Mouse (Mus musculus) liver, embryonic 12.5 days (tissue): ENCODE results near the gene Trip6. TPM values are rescaled to one million over a fixed set of nuclear protein-coding genes. Genes with fewer than 3 reads are reported as not detected.

Experiments used
- ATAC-seq: fragments of 200-750 bp; cut with Nextera tagmentation; 2 replicates; pipeline ENCODE4 v1.8.0; 2017; ENCODE audit warnings: moderate number of reproducible peaks, mild to moderate bottlenecking, moderate library complexity
- H3K27ac ChIP-seq: fragments of 300-500 bp; sonication (generic); 2 replicates; pipeline ENCODE4 v1.5.1; 2016; ENCODE audit warnings: mild to moderate bottlenecking
- H3K27me3 ChIP-seq: fragments of 300-500 bp; sonication (generic); replicated peaks from 2 replicates; pipeline ENCODE4 v1.6.1; 2016; ENCODE audit warnings: mild to moderate bottlenecking, moderate library complexity
- H3K36me3 ChIP-seq: fragments of 300-500 bp; sonication (generic); 2 replicates; pipeline ENCODE4 v1.6.1; 2016; ENCODE audit warnings: mild to moderate bottlenecking, moderate library complexity
- H3K4me1 ChIP-seq: fragments of 300-500 bp; sonication (generic); 2 replicates; pipeline ENCODE4 v1.6.1; 2016
- H3K4me2 ChIP-seq: fragments of 300-500 bp; sonication (generic); 2 replicates; pipeline ENCODE4 v1.6.1; 2016; ENCODE audit warnings: mild to moderate bottlenecking, moderate library complexity
- H3K4me3 ChIP-seq: fragments of 300-500 bp; sonication (generic); 2 replicates; pipeline ENCODE4 v1.5.1; 2016; ENCODE audit warnings: mild to moderate bottlenecking, moderate library complexity
- H3K9ac ChIP-seq: fragments of 300-500 bp; sonication (generic); 2 replicates; pipeline ENCODE4 v1.6.1; 2016; ENCODE audit warnings: mild to moderate bottlenecking, moderate library complexity
- H3K9me3 ChIP-seq: fragments of 300-500 bp; sonication (generic); replicated peaks from 2 replicates; pipeline ENCODE4 v1.6.1; 2016; ENCODE audit warnings: mild to moderate bottlenecking, moderate library complexity
- WGBS: fragments of 180-500 bp; shearing (Covaris S2); methylation state at CpG from one replicate; pipeline ENCODE4 v1.1.7; 2016; ENCODE audit not compliant: insufficient replicate concordance; 5-methylcytosine and 5-hydroxymethylcytosine counted together
- polyA plus RNA-seq: library from polyadenylated mRNA; unstranded; fragments of >200 nt; fragmentation: Nextera tagmentation; extraction: Ambion mirVana; gene quantifications from 2 replicates; pipeline ENCODE4 v1.2.1, GENCODE M21; 2016

Gene Trip6
- polyA plus RNA-seq, 1 experiment from 2014 or later, result 16.8 TPM

DNA sequence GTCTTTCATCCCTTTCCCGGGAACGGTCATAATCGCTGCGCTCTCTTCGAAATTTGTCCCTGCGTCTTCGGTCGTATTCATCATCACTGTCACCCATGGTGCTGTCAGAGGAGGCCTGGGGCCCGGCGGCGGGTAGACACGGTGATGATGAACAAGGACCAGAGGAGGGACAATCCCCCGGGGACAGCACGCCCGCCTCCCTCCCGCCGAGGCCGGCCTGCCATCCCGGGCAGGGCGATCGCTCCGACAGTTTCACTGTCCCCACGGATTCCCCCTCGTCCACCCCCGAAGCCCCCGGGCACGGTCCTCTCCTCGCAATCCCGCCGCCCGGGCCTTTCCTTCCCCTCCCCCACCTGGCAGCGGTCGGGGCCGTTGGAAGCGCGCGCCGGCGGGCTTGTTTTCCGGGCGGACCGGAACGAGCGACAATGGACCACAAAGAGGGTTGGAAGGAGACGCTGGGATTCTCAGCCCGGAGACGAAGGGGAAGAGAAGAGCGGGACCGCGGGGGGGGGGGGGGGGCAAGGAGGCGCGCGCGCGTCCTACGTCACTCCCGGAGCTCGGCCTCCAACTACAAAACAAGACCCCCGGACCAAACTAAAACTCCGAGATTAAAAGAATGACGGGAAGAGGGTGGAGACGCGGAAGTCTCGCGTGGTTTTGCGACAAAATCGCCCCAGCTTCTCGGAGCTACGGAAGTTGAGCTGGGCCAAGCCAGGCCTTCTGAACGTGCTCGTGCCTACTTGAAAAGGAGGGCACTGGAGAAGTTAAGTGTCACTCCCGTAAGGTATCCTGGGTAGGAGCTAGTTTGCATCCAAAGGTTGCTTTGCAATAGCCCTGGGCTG lies 6.9 kb downstream of the Trip6 start, which contains the start of gene Srrt:
Gene Srrt, minus strand, starts transcription at position 604 of the 842 bp plus-strand sequence.
- H3K4me3 ChIP-seq, result peak within 1 kb of the TSS; percentile 90
- H3K4me1 ChIP-seq, result peaks cover 58% of the 10 kb centered on the region
- WGBS, result under 1% methylated on average over 65 of the region's 72 CpGs
- H3K9me3 ChIP-seq, result no peaks in the 10 kb centered on the region
- H3K27me3 ChIP-seq, result no peaks in the 10 kb centered on the region
- ATAC-seq, result peak; percentile 82
- H3K36me3 ChIP-seq, result peaks cover 79% of the 10 kb centered on the region
- peak within 1 kb of the TSS; percentile 79 for H3K4me2 ChIP-seq
- H3K27ac ChIP-seq, result peak within 1 kb of the TSS; percentile 92
- H3K9ac ChIP-seq, result peak within 1 kb of the TSS; percentile 98

DNA sequence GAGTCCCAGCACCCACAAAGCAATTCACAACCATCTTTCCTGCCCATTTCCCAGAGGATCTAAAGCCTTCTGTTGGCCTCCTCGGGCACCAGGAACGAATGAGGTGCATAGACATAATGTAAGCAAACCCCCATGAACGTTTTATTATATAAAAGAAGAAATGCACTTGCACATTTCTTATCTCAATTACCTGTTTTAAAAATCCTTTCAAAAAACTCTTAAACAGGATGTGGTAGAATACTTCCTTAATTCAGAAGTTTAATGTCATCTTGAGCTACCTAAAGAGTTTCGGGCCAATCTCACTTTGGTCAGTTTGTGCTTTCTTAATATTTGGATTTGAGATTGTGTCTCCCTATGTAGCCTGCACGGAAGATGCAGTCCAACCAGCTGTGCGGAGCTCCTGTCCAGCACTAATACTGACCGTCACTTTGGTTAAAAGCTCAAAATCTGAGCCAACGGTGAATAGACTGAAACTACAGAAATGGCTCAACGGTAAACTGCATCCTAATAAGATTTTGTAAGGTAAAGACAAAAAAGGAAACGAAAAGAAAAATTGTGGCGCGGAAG lies 7.7 kb downstream of the Trip6 start:
- peaks cover 57% of the 10 kb centered on the region for H3K4me1 ChIP-seq

DNA sequence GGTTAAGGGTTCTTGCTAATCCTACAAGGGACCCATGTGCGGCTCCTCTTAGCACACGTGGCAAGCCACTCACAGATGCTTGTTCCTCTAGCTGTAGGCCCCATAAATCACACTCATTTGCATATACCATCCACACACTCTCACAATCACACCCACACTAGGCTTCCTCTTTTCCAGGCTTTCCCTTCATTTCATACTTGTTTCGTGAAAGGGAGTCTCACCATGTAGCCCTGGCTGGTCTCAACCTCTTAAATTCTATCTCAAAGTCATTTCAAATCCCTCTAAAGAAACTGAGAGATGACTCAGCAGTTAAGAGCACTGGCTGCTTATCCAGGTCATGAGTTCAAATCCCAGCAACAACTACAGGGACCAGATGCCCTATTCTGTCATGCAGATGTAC lies 8.4 kb downstream of the Trip6 start:
- Histone ChIP-seq H3K4me3 (peak overlapping the region; percentile 90), H3K36me3 (peaks cover 81% of the 10 kb centered on the region), H3K9ac (peak overlapping the region; percentile 98), H3K4me1 (peaks cover 53% of the 10 kb centered on the region), H3K4me2 (peak overlapping the region; percentile 79), H3K27me3 (no peaks in the 10 kb centered on the region), H3K27ac (peak overlapping the region; percentile 62), H3K9me3 (no peaks in the 10 kb centered on the region)
- ATAC-seq, result no peak
- 46% methylated on average over 3 of the region's 3 CpGs for WGBS

More for the DNA sequence above, 7.7 kb downstream of the Trip6 start:
- Histone ChIP-seq H3K9ac (peak overlapping the region; percentile 98), H3K36me3 (peaks cover 81% of the 10 kb centered on the region), H3K4me2 (peak overlapping the region; percentile 79), H3K27me3 (no peaks in the 10 kb centered on the region), H3K9me3 (no peaks in the 10 kb centered on the region), H3K27ac (peak overlapping the region; percentile 92), H3K4me3 (peak overlapping the region; percentile 90)
- no peak for ATAC-seq
- WGBS, result 8% methylated on average over 12 of the region's 12 CpGs

DNA sequence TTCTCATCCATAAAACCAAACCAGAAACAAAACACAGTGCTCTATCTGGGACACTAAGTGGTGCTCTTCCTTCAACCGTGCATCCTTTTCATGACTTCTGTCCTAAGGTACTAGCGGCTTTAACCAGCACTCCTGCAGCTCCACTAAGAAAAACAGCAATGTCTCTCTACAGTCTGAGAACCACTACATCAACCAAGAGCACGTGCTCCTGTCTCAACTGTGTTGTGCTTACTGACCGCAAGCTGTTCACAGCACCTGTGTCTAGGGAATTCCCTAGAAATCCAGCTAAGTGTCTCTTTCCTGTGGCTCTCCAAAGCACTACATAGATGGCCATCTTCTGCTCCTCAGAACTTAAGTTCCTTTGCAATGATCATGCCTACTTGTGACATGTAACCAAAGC lies 9.4 kb downstream of the Trip6 start:
- H3K4me1 ChIP-seq, result peaks cover 53% of the 10 kb centered on the region
- WGBS, result 84% methylated on average over 4 of the region's 4 CpGs
- H3K9me3 ChIP-seq, result no peaks in the 10 kb centered on the region
- H3K4me2 ChIP-seq, result peak overlapping the region; percentile 79
- no peaks in the 10 kb centered on the region for H3K27me3 ChIP-seq
- ATAC-seq, result no peak
- peak overlapping the region; percentile 90 for H3K4me3 ChIP-seq
- H3K9ac ChIP-seq, result peak overlapping the region; percentile 52
- H3K36me3 ChIP-seq, result peaks cover 81% of the 10 kb centered on the region
- H3K27ac ChIP-seq, result peak overlapping the region; percentile 62

DNA sequence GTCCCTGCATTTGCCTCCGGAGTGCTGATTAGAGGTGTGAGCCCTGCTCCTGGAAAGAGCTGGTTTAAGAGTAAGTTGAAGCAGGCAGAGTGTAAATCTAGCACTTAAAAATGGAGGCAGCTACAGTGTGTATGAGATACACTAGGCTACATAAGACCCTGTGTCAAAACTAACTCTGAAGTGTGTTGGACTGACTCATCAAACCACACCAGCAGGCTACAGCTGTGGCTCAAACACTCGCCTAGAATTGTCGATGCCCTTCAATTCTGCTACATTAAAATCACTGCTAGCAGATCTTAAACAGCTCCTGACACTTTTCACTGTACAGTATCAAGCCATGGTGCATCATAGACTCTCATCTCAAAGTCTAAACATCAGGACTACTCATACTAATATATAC lies 10.0 kb downstream of the Trip6 start:
- Histone ChIP-seq H3K4me3 (peak overlapping the region; percentile 90), H3K27ac (peak overlapping the region; percentile 62), H3K27me3 (no peaks in the 10 kb centered on the region), H3K4me1 (peaks cover 53% of the 10 kb centered on the region), H3K9me3 (no peaks in the 10 kb centered on the region), H3K36me3 (peaks cover 81% of the 10 kb centered on the region), H3K4me2 (peak overlapping the region; percentile 79), H3K9ac (peak overlapping the region; percentile 52; the same call in 1 of the 2 replicates)
- ATAC-seq, result no peak
- 62% methylated on average over 3 of the region's 3 CpGs for WGBS

DNA sequence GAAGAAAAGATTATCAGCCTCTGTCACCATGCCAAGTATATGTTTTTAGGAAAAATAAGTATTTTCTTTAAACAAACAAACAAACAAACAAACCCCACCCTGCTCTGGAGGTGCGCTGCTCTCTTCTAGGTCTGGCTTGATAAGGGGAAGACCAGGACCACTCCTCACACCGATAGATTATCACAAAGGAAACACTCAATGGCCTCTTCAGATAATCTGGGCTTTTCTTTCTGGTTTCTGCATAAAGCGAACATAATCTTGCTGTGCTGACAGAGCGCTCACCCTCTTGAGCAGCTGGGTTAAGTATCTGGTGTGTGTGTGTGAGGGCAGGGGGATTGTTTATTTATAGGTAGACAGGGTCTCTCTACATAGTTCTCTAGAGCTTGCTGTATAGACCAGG lies 10.6 kb downstream of the Trip6 start:
- Histone ChIP-seq H3K4me3 (0 out of 2 replicates have a peak overlapping the region, but pooled peaks have one; percentile 90), H3K9ac (peak overlapping the region; percentile 52; the same call in 1 of the 2 replicates), H3K9me3 (no peaks in the 10 kb centered on the region), H3K4me1 (peaks cover 53% of the 10 kb centered on the region), H3K27me3 (no peaks in the 10 kb centered on the region), H3K36me3 (peaks cover 81% of the 10 kb centered on the region), H3K27ac (peak overlapping the region; percentile 62), H3K4me2 (peak overlapping the region; percentile 79)
- no peak for ATAC-seq
- 17% methylated on average over 4 of the region's 4 CpGs for WGBS

DNA sequence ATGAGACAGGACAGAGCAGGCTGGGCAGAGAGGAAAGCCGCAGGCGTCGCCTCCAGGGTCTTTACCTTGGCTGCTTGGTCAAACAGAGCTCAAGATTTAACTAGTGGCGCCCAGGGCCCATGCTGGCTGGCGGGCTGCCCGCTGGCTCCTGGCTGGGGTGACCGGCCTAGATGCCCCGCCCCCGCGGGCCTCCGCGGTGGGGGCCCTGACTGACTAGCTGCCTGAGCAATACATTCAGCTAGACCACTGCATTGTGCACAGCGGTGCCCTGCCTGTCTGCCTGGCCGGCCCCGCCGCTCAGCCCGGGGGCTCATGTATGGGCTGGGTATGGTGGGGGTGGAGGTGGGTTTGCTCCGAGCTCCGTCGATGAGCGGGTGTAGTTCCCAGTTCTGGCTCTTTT lies 13.0 kb downstream of the Trip6 start:
- peaks cover 99% of the 10 kb centered on the region for H3K36me3 ChIP-seq
- no peak overlapping the region for H3K4me2 ChIP-seq
- 88% methylated on average over 21 of the region's 21 CpGs for WGBS
- 0 out of 2 replicates have a peak overlapping the region, but pooled peaks have one; percentile 13 for H3K27ac ChIP-seq
- no peaks in the 10 kb centered on the region for H3K27me3 ChIP-seq
- H3K4me1 ChIP-seq, result peaks cover 43% of the 10 kb centered on the region
- H3K9me3 ChIP-seq, result no peaks in the 10 kb centered on the region
- H3K4me3 ChIP-seq, result no peak overlapping the region
- H3K9ac ChIP-seq, result no peak overlapping the region
- ATAC-seq, result no peak

DNA sequence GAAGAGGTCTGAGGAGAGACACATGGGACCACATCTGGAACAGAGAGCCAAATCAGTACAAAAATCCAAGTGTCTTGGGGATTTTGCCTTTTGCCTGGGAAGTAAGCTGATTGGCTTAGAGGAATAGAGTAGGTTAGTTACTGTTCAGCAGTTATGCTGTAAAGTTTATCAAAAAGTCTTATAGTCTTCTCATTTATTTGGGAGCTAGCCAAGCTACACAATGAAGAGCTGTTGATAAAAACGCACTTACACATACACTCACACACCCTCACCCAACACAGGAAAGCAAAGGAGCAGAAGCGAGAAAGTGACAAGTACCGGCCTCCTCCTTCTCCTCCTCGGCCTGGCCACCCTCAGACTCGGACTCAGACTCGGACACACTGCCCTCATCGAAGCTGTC lies 15.0 kb downstream of the Trip6 start:
- Histone ChIP-seq H3K4me2 (no peak overlapping the region), H3K27me3 (no peaks in the 10 kb centered on the region), H3K9ac (no peak overlapping the region), H3K9me3 (no peaks in the 10 kb centered on the region), H3K4me3 (no peak overlapping the region), H3K4me1 (peaks cover 41% of the 10 kb centered on the region), H3K36me3 (peaks cover 95% of the 10 kb centered on the region), H3K27ac (no peak overlapping the region)
- 76% methylated on average over 7 of the region's 7 CpGs for WGBS
- ATAC-seq, result no peak

DNA sequence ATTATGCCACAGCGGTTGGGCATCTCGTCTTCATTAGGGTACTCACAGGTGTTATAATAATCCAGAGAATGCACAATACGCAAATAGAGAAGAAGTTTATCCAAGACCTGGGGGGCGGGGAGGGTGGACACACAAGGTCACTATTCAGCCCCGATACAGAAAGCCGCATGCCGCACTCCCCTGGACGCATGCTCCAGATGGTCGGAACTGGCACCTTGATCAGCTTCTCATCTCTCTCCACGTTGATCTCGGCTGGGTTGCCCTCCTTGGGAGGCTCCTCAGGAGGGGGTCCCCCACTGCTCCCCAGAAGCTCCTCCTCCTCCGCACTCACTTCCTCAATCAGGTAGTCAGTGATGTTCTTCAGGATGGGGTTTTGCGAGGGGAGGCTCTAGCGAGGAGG lies 17.1 kb downstream of the Trip6 start:
- Histone ChIP-seq H3K9ac (no peak overlapping the region), H3K4me3 (no peak overlapping the region), H3K4me2 (no peak overlapping the region), H3K4me1 (peaks cover 44% of the 10 kb centered on the region), H3K27me3 (no peaks in the 10 kb centered on the region), H3K9me3 (no peaks in the 10 kb centered on the region), H3K36me3 (peaks cover 74% of the 10 kb centered on the region), H3K27ac (no peak overlapping the region)
- WGBS, result 90% methylated on average over 14 of the region's 14 CpGs
- ATAC-seq, result no peak

DNA sequence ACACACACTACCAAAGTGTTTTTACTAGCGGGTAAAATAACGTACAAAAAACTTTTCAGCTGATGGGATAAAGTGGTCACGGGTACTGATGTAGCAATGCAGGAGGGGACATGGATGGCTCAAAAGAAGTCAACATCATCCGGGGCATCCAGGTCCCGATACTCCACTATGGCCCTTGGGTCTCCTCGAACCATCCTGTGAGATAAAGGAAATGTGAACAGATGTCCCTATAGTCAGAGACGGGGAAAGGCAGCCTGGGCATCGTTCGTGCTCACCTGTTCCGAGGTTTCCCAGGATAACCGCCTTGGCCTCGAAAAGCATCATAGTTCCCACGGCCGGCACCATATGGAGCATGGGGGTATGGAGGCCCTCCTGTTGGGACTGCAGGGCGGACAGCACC lies 18.5 kb downstream of the Trip6 start:
- Histone ChIP-seq H3K36me3 (peaks cover 71% of the 10 kb centered on the region), H3K4me1 (peaks cover 53% of the 10 kb centered on the region), H3K27ac (peak overlapping the region; percentile 100), H3K27me3 (0 out of 2 replicates have a peak, but pooled peaks cover 4% of the 10 kb centered on the region), H3K4me3 (peak overlapping the region; percentile 77), H3K9ac (peak overlapping the region; percentile 91; the same call in 1 of the 2 replicates), H3K9me3 (no peaks in the 10 kb centered on the region), H3K4me2 (peak overlapping the region; percentile 100)
- WGBS, result 87% methylated on average over 15 of the region's 15 CpGs
- no peak for ATAC-seq

DNA sequence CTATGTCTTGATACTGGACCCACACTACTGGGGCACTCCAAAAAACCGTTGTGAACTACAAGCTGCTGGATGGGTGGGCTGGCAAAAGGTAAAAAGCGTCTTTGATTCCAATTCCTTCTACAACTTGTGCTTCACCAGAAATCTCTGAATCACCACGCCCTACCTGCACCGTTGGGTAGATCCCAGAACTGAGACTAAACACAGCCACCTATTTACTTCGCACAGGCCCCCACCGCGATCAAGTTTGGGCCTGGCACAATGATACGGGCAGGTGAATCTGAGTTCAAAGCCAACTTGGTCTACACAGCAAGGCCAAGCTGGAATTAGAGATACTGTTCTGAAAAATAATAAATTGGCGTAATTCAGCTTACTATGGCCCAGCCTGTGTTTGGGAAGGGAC lies 18.9 kb downstream of the Trip6 start:
- Histone ChIP-seq H3K4me2 (peak overlapping the region; percentile 100), H3K4me3 (peak overlapping the region; percentile 77), H3K9ac (peak overlapping the region; percentile 91), H3K27ac (peak overlapping the region; percentile 100), H3K27me3 (0 out of 2 replicates have a peak, but pooled peaks cover 5% of the 10 kb centered on the region), H3K9me3 (no peaks in the 10 kb centered on the region), H3K4me1 (peaks cover 57% of the 10 kb centered on the region), H3K36me3 (peaks cover 66% of the 10 kb centered on the region)
- WGBS, result 77% methylated on average over 9 of the region's 9 CpGs
- no peak for ATAC-seq

DNA sequence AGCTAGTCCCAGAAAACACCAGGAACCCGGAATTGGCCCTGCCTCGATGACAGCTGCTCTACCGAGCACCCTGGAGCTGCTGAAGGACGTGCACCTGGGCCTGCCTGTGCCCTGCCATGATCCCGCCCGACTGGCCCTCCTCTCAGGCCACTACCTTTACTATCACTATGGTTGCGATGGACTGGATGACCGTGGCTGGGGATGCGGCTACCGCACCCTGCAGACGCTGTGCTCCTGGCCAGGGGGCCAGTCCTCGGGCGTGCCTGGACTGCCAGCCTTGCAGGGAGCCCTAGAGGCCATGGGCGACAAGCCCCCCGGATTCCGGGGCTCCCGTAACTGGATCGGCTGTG lies 19.5 kb downstream of the Trip6 start:
- Histone ChIP-seq H3K4me2 (peak overlapping the region; percentile 100), H3K36me3 (peaks cover 61% of the 10 kb centered on the region), H3K9ac (peak overlapping the region; percentile 91), H3K27ac (peak overlapping the region; percentile 100), H3K4me1 (peaks cover 62% of the 10 kb centered on the region), H3K9me3 (no peaks in the 10 kb centered on the region), H3K27me3 (peaks cover 10% of the 10 kb centered on the region), H3K4me3 (peak overlapping the region; percentile 77)
- 9% methylated on average over 18 of the region's 18 CpGs for WGBS
- ATAC-seq, result peak; percentile 28
